Mouse (Mus musculus) erythroblast, adult 5-6 weeks (primary cell): ENCODE results near the gene Adat1. TPM values are rescaled to one million over a fixed set of nuclear protein-coding genes. Genes with fewer than 3 reads are reported as not detected.

ENCODE experiments used
- ATAC-seq: replicated peaks from 2 replicates; pipeline ENCODE4 v1.8.0; 2016; ENCODE audit warnings: moderate number of reproducible peaks, mild to moderate bottlenecking, moderate TSS enrichment, inconsistent platforms; ENCODE audit not compliant: poor library complexity, low FRiP score, severe bottlenecking
- total RNA-seq, 2 experiments: library from RNA; stranded (forward) in 1 of 2; stranded (reverse) in 1 of 2; fragments of 150-400 nt in 1 of 2; fragments of 200-764, 138-1000 nt in 1 of 2; gene quantifications; 2 replicates each; pipeline versions ENCODE4 v1.2.3 to v1.2.4; 2015 to 2017; ENCODE audit warnings: low replicate concordance in 2 of 2

Gene Adat1
- 0.77 and 1.9 TPM in 2 replicates for total RNA-seq (2015; ENCODE audit: low replicate concordance)
- 0.70 and 1.4 TPM in 2 replicates for total RNA-seq (2017; ENCODE audit: low replicate concordance)

GRCm38 (mm10) chr8:111992013-111992702, at the start of gene Adat1:
Gene Adat1, minus strand, starts transcription at chr8:111992302.
- ATAC-seq = peak; percentile 97

GRCm38 (mm10) chr8:112037521-112037920, 45.4 kb upstream of the Adat1 start:
- ATAC-seq = no peak

- ATAC-seq = peak; percentile 82
Measured at GRCm38 (mm10) chr8:112034603-112035002, 42.5 kb upstream of the Adat1 start.

DNA sequence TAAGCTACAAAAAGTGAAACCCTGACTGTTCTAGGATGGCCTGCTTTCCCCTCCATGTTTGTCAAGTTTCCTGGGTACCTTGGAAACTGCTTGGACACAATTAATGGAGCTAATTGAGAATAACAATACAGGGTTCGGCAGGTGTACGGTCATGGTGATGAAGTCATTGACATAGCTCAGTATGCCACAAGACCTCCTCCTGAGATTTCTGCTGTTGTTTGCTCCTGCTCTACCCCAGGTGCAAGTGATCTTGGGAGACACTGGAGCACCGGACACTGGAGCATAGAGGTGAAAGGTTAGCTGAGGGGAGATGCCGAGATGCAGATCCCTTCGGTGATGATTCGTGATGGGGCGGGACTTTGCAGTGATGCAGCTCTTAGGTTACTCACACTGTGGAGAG, 41.0 kb upstream of the Adat1 start:
- ATAC-seq = no peak

- ATAC-seq = no peak
Measured at GRCm38 (mm10) chr8:112030663-112031062, 38.6 kb upstream of the Adat1 start.

GRCm38 (mm10) chr8:112029455-112029854, 37.4 kb upstream of the Adat1 start:
- ATAC-seq = no peak

GRCm38 (mm10) chr8:112014936-112015335, 22.8 kb upstream of the Adat1 start, which contains the start of gene Gm6793:
Gene Gm6793, minus strand, starts transcription at chr8:112015036.
- ATAC-seq = no peak

GRCm38 (mm10) chr8:112011816-112012242, 19.7 kb upstream of the Adat1 start:
- ATAC-seq = peak; percentile 72

DNA sequence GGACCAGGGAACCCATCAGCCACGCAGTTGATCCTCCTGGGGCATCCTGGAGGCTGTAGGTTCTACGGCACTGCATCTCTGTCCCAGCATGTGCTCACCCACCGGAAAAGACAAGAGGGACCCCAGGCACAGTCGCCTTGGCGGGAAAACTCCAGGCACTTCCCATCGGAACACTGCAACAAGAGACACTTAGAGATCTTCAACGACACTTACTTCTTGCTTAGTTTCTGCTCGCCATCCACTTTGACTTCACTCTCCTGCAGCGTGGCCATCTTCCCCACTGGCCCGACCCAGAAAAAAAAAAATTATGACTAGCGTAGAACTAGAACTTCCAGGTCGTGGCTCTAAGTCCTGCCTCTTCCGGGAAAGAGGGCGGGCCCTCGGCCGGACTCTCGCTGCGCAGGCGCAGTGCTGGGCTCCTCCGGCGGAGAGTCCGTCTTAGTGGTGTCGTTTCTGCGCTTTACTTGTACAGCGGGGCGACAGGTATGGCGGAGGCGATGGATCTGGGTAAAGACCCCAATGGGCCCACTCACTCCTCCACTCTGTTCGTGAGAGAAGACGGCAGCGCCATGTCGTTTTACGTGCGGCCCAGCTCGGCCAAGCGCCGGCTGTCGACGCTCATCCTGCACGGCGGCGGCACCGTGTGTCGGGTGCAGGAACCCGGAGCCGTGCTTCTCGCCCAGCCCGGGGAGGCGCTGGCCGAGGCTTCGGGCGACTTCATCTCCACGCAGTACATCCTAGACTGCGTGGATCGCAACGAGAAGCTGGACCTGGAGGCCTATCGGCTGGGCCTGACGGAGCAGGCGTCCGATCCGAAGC, 19.1 kb upstream of the Adat1 start, which contains the start of the genes Kars and Terf2ip:
TSS of gene Kars (minus strand) at position 327 of the 819 bp plus-strand sequence.
TSS of gene Terf2ip (plus strand) at position 402 of the 819 bp plus-strand sequence.
- peak; percentile 94 for ATAC-seq

DNA sequence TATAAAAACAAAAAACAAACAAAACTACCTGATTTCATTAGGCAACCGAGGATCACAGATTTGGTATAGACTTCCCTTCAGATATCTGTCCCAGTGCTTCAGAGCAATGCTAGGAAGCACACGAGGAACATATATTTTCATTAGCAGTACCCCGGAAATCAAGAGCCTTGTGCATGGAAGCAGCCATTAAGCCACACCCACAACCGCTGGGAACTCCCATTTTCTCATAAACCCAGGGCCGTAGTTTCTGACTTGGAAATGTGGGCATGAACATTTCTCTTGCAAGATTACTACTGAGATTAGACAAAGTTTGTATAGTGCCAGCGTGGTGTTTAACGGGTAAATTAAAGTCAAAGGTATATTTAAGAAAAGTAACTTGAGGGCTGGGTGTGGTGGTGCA, 17.5 kb upstream of the Adat1 start:
- ATAC-seq = no peak

- no peak for ATAC-seq
Measured at GRCm38 (mm10) chr8:112007669-112008068, 15.6 kb upstream of the Adat1 start.

- ATAC-seq = no peak
Measured at GRCm38 (mm10) chr8:112005601-112006000, 13.5 kb upstream of the Adat1 start.

DNA sequence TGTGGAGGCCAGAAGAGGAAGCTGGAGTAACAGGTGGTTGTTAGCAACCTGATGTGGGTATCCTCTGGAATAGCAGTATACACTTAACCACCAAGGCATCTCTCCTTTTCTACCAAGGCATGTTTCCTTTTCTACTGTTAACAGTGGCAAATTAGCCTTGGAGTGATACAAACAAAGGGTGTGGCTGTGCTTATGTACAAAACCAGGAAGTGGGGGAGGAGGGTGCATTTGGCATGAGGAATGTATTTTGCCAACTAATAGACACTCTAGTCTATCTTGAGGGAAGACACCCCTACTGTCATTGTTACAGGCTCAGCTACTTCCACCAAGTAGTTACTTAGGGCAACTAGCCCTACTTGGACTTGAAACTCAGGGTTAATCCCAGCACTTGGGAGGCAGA, 12.7 kb upstream of the Adat1 start:
- ATAC-seq = no peak

DNA sequence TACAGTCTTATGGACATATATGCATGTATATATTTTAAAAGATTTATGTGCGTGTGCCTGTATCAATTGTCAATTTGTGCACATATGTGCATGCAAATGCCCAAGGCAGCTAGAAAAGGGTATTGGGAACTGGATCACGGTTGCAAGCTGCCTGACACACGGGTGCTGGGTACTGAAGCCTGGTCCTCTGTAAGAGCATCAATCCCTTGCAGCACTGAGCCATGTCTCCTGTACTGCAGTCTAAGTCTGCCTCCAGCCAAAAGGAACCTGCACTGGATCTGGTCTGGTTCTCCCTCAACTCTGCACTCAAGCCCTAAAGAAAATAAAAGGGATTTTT, 569 bp upstream of the Adat1 start:
- no peak for ATAC-seq

- no peak for ATAC-seq
Measured at GRCm38 (mm10) chr8:111991278-111991677, 824 bp downstream of the Adat1 start.

- peak; percentile 80 for ATAC-seq
Measured at GRCm38 (mm10) chr8:111989911-111990310, 2.2 kb downstream of the Adat1 start.

- ATAC-seq = no peak
Measured at GRCm38 (mm10) chr8:111984511-111984910, 7.6 kb downstream of the Adat1 start.

DNA sequence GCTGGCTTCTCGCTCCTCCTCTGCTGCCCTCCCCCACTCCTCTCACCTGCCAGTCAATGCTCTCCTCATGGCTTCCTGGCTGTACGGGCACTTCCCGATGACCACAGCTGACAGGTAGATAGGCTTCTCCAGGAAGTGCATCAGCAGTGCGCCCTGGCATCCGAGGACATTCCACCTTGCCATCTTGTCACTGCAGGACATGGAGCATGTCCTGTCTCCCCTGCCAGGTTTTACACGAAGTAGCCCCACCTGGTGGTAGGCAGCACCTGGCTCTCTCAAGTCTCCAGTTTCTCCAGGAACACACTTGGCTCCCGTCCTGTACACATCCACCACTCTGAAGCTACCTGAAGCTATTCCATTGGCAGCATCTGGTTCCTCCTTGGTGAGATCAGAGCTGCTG, 10.0 kb downstream of the Adat1 start:
- ATAC-seq = peak; percentile 55

DNA sequence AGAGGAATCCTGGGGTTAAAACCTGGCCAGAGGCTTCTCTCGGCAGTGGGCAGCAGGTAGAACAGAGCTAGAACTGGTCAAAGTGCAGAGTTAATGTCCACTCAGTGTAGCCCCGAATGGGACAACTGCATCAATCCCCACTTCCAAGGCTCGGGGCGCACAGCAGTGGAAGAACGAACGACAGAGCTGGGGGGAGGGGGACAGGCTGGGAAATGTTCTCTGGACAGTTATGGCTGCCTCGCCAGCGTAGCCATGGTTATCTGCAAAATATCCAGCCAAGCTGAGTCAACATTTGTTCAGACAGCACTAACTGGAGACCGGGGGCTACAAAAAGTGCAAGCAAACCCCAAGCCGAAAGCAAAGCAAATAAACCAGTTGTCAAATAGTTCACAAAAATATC, 14.0 kb downstream of the Adat1 start:
- no peak for ATAC-seq

GRCm38 (mm10) chr8:111976326-111976725, 15.8 kb downstream of the Adat1 start:
- ATAC-seq = no peak

GRCm38 (mm10) chr8:111975706-111976105, 16.4 kb downstream of the Adat1 start:
- no peak for ATAC-seq
